Mouse (Mus musculus) inflammation-experienced regulatory T-cells, adult 6 months (primary cell): ENCODE measurements around the gene Aspscr1. TPM values are rescaled to one million over a fixed set of nuclear protein-coding genes. Genes with fewer than 3 reads are reported as not detected.

Experiments used
- ATAC-seq: one replicate; pipeline ENCODE4 v1.8.0; 2017
- polyA plus RNA-seq, 3 experiments: library from polyadenylated mRNA; unstranded; fragments of 100-300 nt; shearing (Covaris generic); gene quantifications; one replicate each; pipeline ENCODE4 v1.2.1; 2017

The Aspscr1 gene
- polyA plus RNA-seq, 3 experiments from 2014 or later = 79.4 to 107 (median 86.2) TPM

- ATAC-seq = no peak
Measured at GRCm38 (mm10) chr11:120744121-120744701, 71.4 kb downstream of the Aspscr1 start.

DNA sequence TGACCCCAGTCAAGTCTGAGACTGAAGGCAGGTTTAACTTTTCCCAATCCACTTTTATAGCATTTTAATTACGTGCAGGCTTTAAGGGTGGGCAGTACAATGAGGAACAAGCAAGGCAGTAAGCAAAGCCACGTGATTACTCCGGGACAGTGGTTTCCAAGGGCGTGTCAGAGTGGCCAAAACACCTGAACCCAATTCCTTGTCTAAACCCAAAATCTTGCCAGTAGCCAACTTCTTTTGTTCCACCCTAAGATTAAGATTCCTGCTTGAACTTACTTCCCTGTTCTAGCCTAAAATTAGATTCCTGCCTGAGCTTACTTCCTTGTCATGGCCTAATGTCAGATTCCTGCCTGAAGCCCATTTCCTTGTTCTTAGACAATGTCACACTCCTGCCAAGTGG lies 75.2 kb downstream of the Aspscr1 start:
- ATAC-seq = no peak

DNA sequence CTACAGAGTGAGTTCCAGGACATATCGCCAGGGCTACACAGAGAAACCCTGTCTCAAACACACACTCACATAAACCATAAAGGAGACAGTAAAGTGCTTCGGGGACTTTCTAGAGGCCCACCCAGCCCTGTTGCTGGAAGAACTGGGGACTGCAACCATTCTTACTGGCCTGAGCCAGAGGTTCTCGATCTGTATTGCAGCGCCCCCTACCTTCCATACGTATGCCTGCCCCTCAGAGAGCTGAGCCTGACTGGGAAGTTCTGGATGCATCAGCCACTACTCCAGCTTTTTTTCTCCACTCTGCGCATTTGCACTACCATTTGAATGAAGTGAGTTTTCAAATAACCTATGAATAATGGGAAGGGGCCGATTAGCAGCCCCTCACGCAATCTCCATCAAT lies 76.7 kb downstream of the Aspscr1 start:
- ATAC-seq = no peak

- no peak for ATAC-seq
Measured at GRCm38 (mm10) chr11:120751606-120752005, 78.8 kb downstream of the Aspscr1 start.

Other genes starting within 250 kb of the Aspscr1 start
- gene Nploc4, start 235.3 kb upstream of the Aspscr1 start, polyA plus RNA-seq = 10 to 100 TPM in 2 of 3 experiments, 1 to 10 TPM in 1; 8.6 to 12.4 (median 11.0) TPM
- under 1 TPM in 1 of 3 experiments, not detected in 2; 0.28 TPM for gene Tspan10, start 230.3 kb upstream of the Aspscr1 start, polyA plus RNA-seq
- under 1 TPM in 2 of 3 experiments, not detected in 1; 0.15 to 0.56 TPM for gene Pde6g, start 219.5 kb upstream of the Aspscr1 start, polyA plus RNA-seq
- gene Oxld1, start 214.9 kb upstream of the Aspscr1 start, polyA plus RNA-seq = 1 to 10 TPM; 4.8 to 6.8 (median 5.1) TPM
- gene Ccdc137, start 214.9 kb upstream of the Aspscr1 start, polyA plus RNA-seq = 10 to 100 TPM; 17.8 to 26.0 (median 17.9) TPM
- 10 to 100 TPM; 28.8 to 39.7 (median 33.1) TPM for gene Arl16, start 205.4 kb upstream of the Aspscr1 start, polyA plus RNA-seq
- 10 to 100 TPM; 54.6 to 78.9 (median 73.0) TPM for gene Mrpl12, start 188.4 kb upstream of the Aspscr1 start, polyA plus RNA-seq
- gene Slc25a10, start 181.1 kb upstream of the Aspscr1 start, polyA plus RNA-seq = 10 to 100 TPM; 12.4 to 14.3 (median 12.7) TPM
- not detected for gene Gcgr, start 142.3 kb upstream of the Aspscr1 start, polyA plus RNA-seq
- 100 to 1,000 TPM in 2 of 3 experiments, 10 to 100 TPM in 1; 93.4 to 136 (median 107) TPM for gene Mcrip1, start 123.2 kb upstream of the Aspscr1 start, polyA plus RNA-seq
- not detected for gene Ppp1r27, start 121.8 kb upstream of the Aspscr1 start, polyA plus RNA-seq
- gene P4hb, start 99.7 kb upstream of the Aspscr1 start, polyA plus RNA-seq = 100 to 1,000 TPM; 135 to 164 (median 149) TPM
- gene Arhgdia, start 91.3 kb upstream of the Aspscr1 start, polyA plus RNA-seq = 100 to 1,000 TPM; 624 to 862 (median 685) TPM
- gene Alyref, start 74.6 kb upstream of the Aspscr1 start, polyA plus RNA-seq = 10 to 100 TPM; 15.8 to 76.9 (median 47.7) TPM
- gene Anapc11, start 74.6 kb upstream of the Aspscr1 start, polyA plus RNA-seq = 100 to 1,000 TPM; 110 to 147 (median 129) TPM
- gene Npb, start 64.5 kb upstream of the Aspscr1 start, polyA plus RNA-seq = 1 to 10 TPM in 1 of 3 experiments, under 1 TPM in 1, not detected in 1; 0.67 to 1.4 TPM
- gene Pcyt2, start 55.0 kb upstream of the Aspscr1 start, polyA plus RNA-seq = 100 to 1,000 TPM in 2 of 3 experiments, 10 to 100 TPM in 1; 66.1 to 124 (median 113) TPM
- 10 to 100 TPM; 55.1 to 61.4 (median 60.4) TPM for gene Sirt7, start 47.7 kb upstream of the Aspscr1 start, polyA plus RNA-seq
- gene Mafg, start 39.4 kb upstream of the Aspscr1 start, polyA plus RNA-seq = 10 to 100 TPM; 15.3 to 15.8 (median 15.5) TPM
- gene Pycr1, start 29.2 kb upstream of the Aspscr1 start, polyA plus RNA-seq = 1 to 10 TPM in 1 of 3 experiments, under 1 TPM in 1, not detected in 1; 0.86 to 1.7 TPM
- not detected for gene Myadml2, start 24.8 kb upstream of the Aspscr1 start, polyA plus RNA-seq
- gene Notum, start 11.8 kb upstream of the Aspscr1 start, polyA plus RNA-seq = not detected
- gene Cenpx, start 40.8 kb downstream of the Aspscr1 start, polyA plus RNA-seq = 100 to 1,000 TPM; 154 to 181 (median 169) TPM
- gene Lrrc45, start 41.0 kb downstream of the Aspscr1 start, polyA plus RNA-seq = 10 to 100 TPM; 19.4 to 39.4 (median 20.8) TPM
- not detected for gene Rac3, start 48.5 kb downstream of the Aspscr1 start, polyA plus RNA-seq
- 10 to 100 TPM; 20.5 to 29.7 (median 26.5) TPM for gene Dcxr, start 54.3 kb downstream of the Aspscr1 start, polyA plus RNA-seq
- not detected for gene Cbr2, start 59.1 kb downstream of the Aspscr1 start, polyA plus RNA-seq
- 10 to 100 TPM; 24.1 to 64.8 (median 62.8) TPM for gene Hmga1b, start 89.8 kb downstream of the Aspscr1 start, polyA plus RNA-seq
- gene Rfng, start 111.2 kb downstream of the Aspscr1 start, polyA plus RNA-seq = 1 to 10 TPM; 3.5 to 4.4 (median 3.7) TPM
- 100 to 1,000 TPM; 121 to 154 (median 127) TPM for gene Gps1, start 111.3 kb downstream of the Aspscr1 start, polyA plus RNA-seq
- 10 to 100 TPM; 30.4 to 34.4 (median 34.3) TPM for gene Dus1l, start 123.4 kb downstream of the Aspscr1 start, polyA plus RNA-seq
- 10 to 100 TPM; 22.7 to 31.3 (median 29.4) TPM for gene Fasn, start 151.6 kb downstream of the Aspscr1 start, polyA plus RNA-seq